Mouse (Mus musculus) cerebellum, adult (tissue): Measurements from ENCODE around the gene Trpm3.
"Not testable (repeated sequence)": the region's sequence is repeated elsewhere in the genome, so short reads cannot be mapped to it uniquely, and the experiment has no call there.

Experiments
- ATAC-seq: cut with Nextera tagmentation; 2 replicates; pipeline ENCODE4 v1.9.2; 2017; ENCODE audit warnings: mild to moderate bottlenecking, moderate library complexity, mixed read lengths; ENCODE audit not compliant: insufficient number of reproducible peaks, low FRiP score, low TSS enrichment

The Trpm3 gene

GRCm38 (mm10) chr19:23006517-23007273 lies 867.8 kb downstream of the Trpm3 start:
- ATAC-seq = 0 out of 2 replicates have a peak, but pooled peaks have one; percentile 46

- no peak for ATAC-seq
Observed at GRCm38 (mm10) chr19:23013695-23014094, 874.8 kb downstream of the Trpm3 start.

- 0 out of 2 replicates have a peak, but pooled peaks have one; percentile 55 for ATAC-seq
Observed at GRCm38 (mm10) chr19:23015516-23015915, 876.7 kb downstream of the Trpm3 start.

- ATAC-seq = peak; percentile 86
Observed at GRCm38 (mm10) chr19:23018186-23018727, 879.4 kb downstream of the Trpm3 start.

- ATAC-seq = no peak
Observed at GRCm38 (mm10) chr19:23022902-23023301, 884.1 kb downstream of the Trpm3 start.

GRCm38 (mm10) chr19:23023316-23023960 lies 884.6 kb downstream of the Trpm3 start:
- ATAC-seq = no peak

GRCm38 (mm10) chr19:23024821-23025220 lies 886.0 kb downstream of the Trpm3 start:
- no peak for ATAC-seq

GRCm38 (mm10) chr19:23026427-23026826 lies 887.6 kb downstream of the Trpm3 start:
- ATAC-seq = no peak

GRCm38 (mm10) chr19:23028283-23028682 lies 889.4 kb downstream of the Trpm3 start:
- no peak for ATAC-seq

- ATAC-seq = not testable (repeated sequence)
Observed at GRCm38 (mm10) chr19:23033343-23033742, 894.5 kb downstream of the Trpm3 start.

GRCm38 (mm10) chr19:23034117-23034516 lies 895.3 kb downstream of the Trpm3 start:
- no peak for ATAC-seq

GRCm38 (mm10) chr19:23034933-23035332 lies 896.1 kb downstream of the Trpm3 start:
- ATAC-seq = no peak

GRCm38 (mm10) chr19:23035786-23036185 lies 896.9 kb downstream of the Trpm3 start:
- ATAC-seq = no peak

GRCm38 (mm10) chr19:23036782-23037477 lies 898.1 kb downstream of the Trpm3 start:
- ATAC-seq = no peak

GRCm38 (mm10) chr19:23037499-23037898 lies 898.7 kb downstream of the Trpm3 start:
- ATAC-seq = no peak

GRCm38 (mm10) chr19:23038321-23038720 lies 899.5 kb downstream of the Trpm3 start:
- no peak for ATAC-seq

- ATAC-seq = no peak
Observed at GRCm38 (mm10) chr19:23041483-23042167, 902.8 kb downstream of the Trpm3 start.

GRCm38 (mm10) chr19:23042168-23042733 lies 903.4 kb downstream of the Trpm3 start:
- ATAC-seq = no peak

- ATAC-seq = no peak
Observed at GRCm38 (mm10) chr19:23043699-23044098, 904.9 kb downstream of the Trpm3 start.
